Mouse (Mus musculus) ES-E14 (cell line): Measurements from ENCODE around the gene Cenps. TPM values are rescaled to one million over a fixed set of nuclear protein-coding genes. Genes with fewer than 3 reads are reported as not detected.

Source experiments
- DNase-seq: peaks from one replicate; pipeline ENCODE4 v3.0.0-alpha.2; 2013; ENCODE audit warnings: low read depth, low spot score
- H3K27ac ChIP-seq: 2 replicates; pipeline ENCODE4 v1.5.1; 2012; ENCODE audit warnings: low read depth, mild to moderate bottlenecking, low read length, moderate library complexity, mixed read lengths; ENCODE audit not compliant: poor library complexity, insufficient read depth, severe bottlenecking
- H3K36me3 ChIP-seq: 2 replicates; pipeline ENCODE4 v1.6.1; 2012; ENCODE audit warnings: mild to moderate bottlenecking, low read length, moderate library complexity, mixed read lengths; ENCODE audit not compliant: control insufficient read depth, poor library complexity, insufficient read depth, severe bottlenecking
- H3K4me1 ChIP-seq, 2 experiments: fragments of 150-350 bp in 1 of 2; sonication (generic) in 1 of 2; 2 replicates each; pipeline ENCODE4 v1.6.1; 2012; ENCODE audit warnings: low read length in 2 of 2, mild to moderate bottlenecking in 1 of 2, mixed read lengths in 1 of 2; ENCODE audit not compliant: control insufficient read depth in 2 of 2, insufficient read depth in 2 of 2, poor library complexity in 1 of 2
- H3K4me3 ChIP-seq, 2 experiments: fragments of 150-350 bp in 1 of 2; sonication (generic) in 1 of 2; 2 replicates each; pipeline ENCODE4 v1.5.1; 2012; ENCODE audit warnings: low read length in 2 of 2, low read depth in 1 of 2, mild to moderate bottlenecking in 1 of 2, mixed read lengths in 1 of 2; ENCODE audit not compliant: insufficient read depth in 1 of 2, poor library complexity in 1 of 2, severe bottlenecking in 1 of 2
- H3K9ac ChIP-seq: 2 replicates; pipeline ENCODE4 v1.6.1; 2012; ENCODE audit warnings: low read depth, mild to moderate bottlenecking, low read length, mixed read lengths; ENCODE audit not compliant: poor library complexity, insufficient read depth, severe bottlenecking
- H3K9me3 ChIP-seq: fragments of 150-350 bp; sonication (generic); 2 replicates; pipeline ENCODE4 v1.6.1; 2012; ENCODE audit warnings: low read depth, mild to moderate bottlenecking, low read length; ENCODE audit not compliant: control insufficient read depth, insufficient read depth
- CHD2 ChIP-seq: IDR thresholded peaks from 2 replicates; pipeline ENCODE4 v1.6.1; 2014; ENCODE audit warnings: mild to moderate bottlenecking, low read depth, low read length, inconsistent platforms
- HCFC1 ChIP-seq: IDR thresholded peaks from 2 replicates; pipeline ENCODE4 v1.6.1; 2012; ENCODE audit warnings: low read length, inconsistent platforms, borderline replicate concordance; ENCODE audit not compliant: insufficient read depth
- MAFK ChIP-seq: IDR thresholded peaks from 2 replicates; pipeline ENCODE4 v1.6.1; 2014; ENCODE audit warnings: mild to moderate bottlenecking, low read depth, low read length, inconsistent platforms; ENCODE audit not compliant: insufficient read depth
- ZC3H11A ChIP-seq: IDR thresholded peaks from 2 replicates; pipeline ENCODE4 v1.6.1; 2012; ENCODE audit warnings: low read depth, mild to moderate bottlenecking, inconsistent platforms, low read length, borderline replicate concordance
- ZNF384 ChIP-seq: IDR thresholded peaks from 2 replicates; pipeline ENCODE4 v1.6.1; 2012; ENCODE audit warnings: low read depth, low read length, inconsistent platforms
- in situ Hi-C, 2 experiments: fragments of 600-800 bp; cut with MboI; formaldehyde crosslinking; loops; one replicate each; pipeline ENCODE4 v1.15.1; 2025; ENCODE audit warnings: low sequenced_read_pairs in 2 of 2, inconsistent platforms in 1 of 2; ENCODE audit not compliant: unreplicated experiment in 2 of 2
- total RNA-seq: library from RNA; depleted of rRNA; stranded (reverse); fragments of 300-350 nt; gene quantifications from 2 replicates; pipeline ENCODE4 v1.2.3, GENCODE M21; 2012

Gene Cenps
- total RNA-seq, 1 experiment = 15.2 TPM

GRCm38 (mm10) chr4:149168016-149168415 is 30.6 kb upstream of the Cenps start:
- peak overlapping the region; percentile 72 to 85; a peak in 3 of 4 replicates for H3K4me3 ChIP-seq
- no peak for DNase-seq
- peaks cover 13 to 18% of the 10 kb centered on the region in 2 experiments for H3K4me1 ChIP-seq

GRCm38 (mm10) chr4:149166957-149167611 is 29.7 kb upstream of the Cenps start:
- TF ChIP-seq CHD2 (no peak), ZNF384 (peak; percentile 86), HCFC1 (no peak), MAFK (no peak), ZC3H11A (no peak)
- peak overlapping the region; percentile 72 to 85 for H3K4me3 ChIP-seq
- no peaks in the 10 kb centered on the region for H3K9me3 ChIP-seq
- H3K36me3 ChIP-seq = peaks cover 7% of the 10 kb centered on the region; the same call in 1 of the 2 replicates
- in situ Hi-C loops = no loop called here
- no peak for DNase-seq
- peaks cover 11 to 16% of the 10 kb centered on the region in 2 experiments for H3K4me1 ChIP-seq
- peak overlapping the region; percentile 30 for H3K27ac ChIP-seq
- H3K9ac ChIP-seq = peak overlapping the region; percentile 78

More at GRCm38 (mm10) chr4:149168016-149168415, 30.6 kb upstream of the Cenps start:
- no peak overlapping the region for H3K9ac ChIP-seq
- peaks cover 7% of the 10 kb centered on the region; the same call in 1 of the 2 replicates for H3K36me3 ChIP-seq
- TF ChIP-seq ZNF384 (no peak), CHD2 (no peak), ZC3H11A (no peak), MAFK (no peak), HCFC1 (no peak)
- no peaks in the 10 kb centered on the region for H3K9me3 ChIP-seq
- no peak overlapping the region for H3K27ac ChIP-seq
- in situ Hi-C loops = no loop called here

- peak; percentile 96 for DNase-seq
- TF ChIP-seq CHD2 = peak; percentile 90
- TF ChIP-seq HCFC1 = no peak; the same call in 1 of the 2 replicates
- TF ChIP-seq MAFK = no peak
- peak; percentile 12; the same call in 1 of the 2 replicates for TF ChIP-seq ZNF384
- no peak for TF ChIP-seq ZC3H11A
- Histone ChIP-seq H3K36me3 (peaks cover 12% of the 10 kb centered on the region; the same call in 1 of the 2 replicates), H3K27ac (peak within 1 kb of the TSS; percentile 30), H3K9ac (peak within 1 kb of the TSS; percentile 89), H3K9me3 (no peaks in the 10 kb centered on the region), H3K4me3 (peak within 1 kb of the TSS; percentile 85 to 94), H3K4me1 (peaks cover 8 to 14% of the 10 kb centered on the region in 2 experiments)
- in situ Hi-C loops = no loop called here
These were observed 29.0 kb upstream of the Cenps start, which contains the start of gene Pgd for GRCm38 (mm10) chr4:149166215-149166946. Gene Pgd, minus strand, starts transcription at chr4:149166771.

GRCm38 (mm10) chr4:149164150-149164549 is 26.7 kb upstream of the Cenps start:
- Histone ChIP-seq H3K36me3 (peaks cover 25% of the 10 kb centered on the region; the same call in 1 of the 2 replicates), H3K9me3 (no peaks in the 10 kb centered on the region), H3K4me3 (no peak overlapping the region), H3K9ac (no peak overlapping the region), H3K4me1 (peaks cover 8 to 27% of the 10 kb centered on the region in 2 experiments), H3K27ac (no peak overlapping the region)
- no peak for DNase-seq
- in situ Hi-C loops = no loop called here
- TF ChIP-seq MAFK = no peak
- TF ChIP-seq ZNF384 = 0 out of 2 replicates have a peak, but pooled peaks have one; percentile 14
